Mouse (Mus musculus): ENCODE results near the gene Mepce. TPM values are rescaled to one million over a fixed set of nuclear protein-coding genes. Genes with fewer than 3 reads are reported as not detected.

Mepce gene
- polyA plus RNA-seq, 1 experiment, result 18.2 TPM

DNA sequence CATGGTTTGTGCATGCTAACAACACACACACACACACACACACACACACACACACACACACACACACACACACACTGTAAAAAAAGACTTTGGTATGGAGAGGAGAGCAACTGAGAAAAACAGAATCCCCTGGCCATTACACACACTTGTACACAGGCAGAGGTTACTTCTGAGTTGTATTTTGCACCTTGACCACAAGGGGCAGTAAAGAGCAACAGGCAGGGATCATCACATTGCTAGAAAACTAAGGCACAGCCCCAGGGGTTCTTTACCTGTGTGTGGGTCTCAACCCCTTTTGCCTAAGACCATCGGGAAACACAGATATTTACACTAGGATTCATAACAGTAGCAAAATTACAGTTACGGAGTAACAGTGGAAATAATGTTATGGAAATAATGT lies 16.7 kb downstream of the Mepce start:
- H3K4me3 ChIP-seq (replicated peaks), result no peak overlapping the region
- no peaks in the 10 kb centered on the region for H3K36me3 ChIP-seq (ENCODE audit: control insufficient read depth)
- no peak for TF ChIP-seq GATA1 (IDR thresholded peaks at IDR 0.05; ENCODE audit: low read length)
- TF ChIP-seq TAL1 (IDR thresholded peaks at IDR 0.05; ENCODE audit: low read length), result no peak
- H3K27me3 ChIP-seq (ENCODE audit: control insufficient read depth), result no peaks in the 10 kb centered on the region
- peaks cover 19% of the 10 kb centered on the region for H3K4me1 ChIP-seq (ENCODE audit: control insufficient read depth)
- peaks cover 3% of the 10 kb centered on the region for H3K9me3 ChIP-seq (ENCODE audit: control insufficient read depth, low read length)

DNA sequence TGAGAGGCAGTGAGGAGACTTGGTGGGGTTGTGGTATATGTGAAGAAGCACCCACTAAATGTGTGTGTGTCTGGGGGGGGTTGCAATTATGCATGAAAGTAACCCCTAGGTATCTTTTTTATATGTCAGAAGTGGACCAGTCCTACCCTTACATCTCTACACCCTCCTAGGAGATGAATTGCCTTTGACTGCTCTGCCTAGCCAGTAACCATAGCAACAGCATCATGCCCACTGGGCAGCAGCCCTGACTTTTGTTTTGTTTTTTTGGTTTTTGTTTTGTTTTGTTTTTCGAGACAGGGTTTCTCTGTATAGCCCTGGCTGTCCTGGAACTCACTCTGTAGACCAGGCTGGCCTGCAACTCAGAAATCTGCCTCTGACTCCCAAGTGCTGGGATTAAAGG lies 19.0 kb downstream of the Mepce start:
- Histone ChIP-seq H3K36me3 (ENCODE audit: control insufficient read depth) (no peaks in the 10 kb centered on the region), H3K27me3 (ENCODE audit: control insufficient read depth) (no peaks in the 10 kb centered on the region), H3K9me3 (ENCODE audit: control insufficient read depth, low read length) (peaks cover 3% of the 10 kb centered on the region), H3K4me3 (replicated peaks) (no peak overlapping the region), H3K4me1 (ENCODE audit: control insufficient read depth) (peaks cover 11% of the 10 kb centered on the region)
- TF ChIP-seq TAL1 (IDR thresholded peaks at IDR 0.05; ENCODE audit: low read length) (no peak), GATA1 (IDR thresholded peaks at IDR 0.05; ENCODE audit: low read length) (no peak)

DNA sequence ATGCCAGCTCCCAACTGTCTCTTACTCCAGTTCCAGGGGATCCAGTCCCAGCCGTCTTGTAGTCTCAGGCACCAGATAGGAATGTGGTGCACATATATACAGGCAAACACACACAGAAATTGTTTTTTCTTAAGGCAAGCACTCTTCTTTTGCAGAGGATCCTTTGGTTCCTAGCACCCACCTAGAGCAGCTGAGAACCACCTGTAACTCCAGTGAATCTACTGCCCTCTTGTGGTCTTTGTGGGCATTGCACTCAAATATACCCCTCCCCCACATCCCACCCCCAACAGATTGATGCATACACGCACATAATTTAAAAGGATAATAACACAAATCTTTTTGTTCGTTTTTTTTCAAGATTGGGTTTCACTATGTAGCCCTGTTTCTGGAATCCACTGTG lies 21.2 kb downstream of the Mepce start:
- TF ChIP-seq GATA1 (IDR thresholded peaks at IDR 0.05; ENCODE audit: low read length) (no peak), TAL1 (IDR thresholded peaks at IDR 0.05; ENCODE audit: low read length) (no peak)
- no peaks in the 10 kb centered on the region for H3K27me3 ChIP-seq (ENCODE audit: control insufficient read depth)
- peaks cover 3% of the 10 kb centered on the region for H3K9me3 ChIP-seq (ENCODE audit: control insufficient read depth, low read length)
- no peaks in the 10 kb centered on the region; the same call in 1 of the 2 replicates for H3K36me3 ChIP-seq (ENCODE audit: control insufficient read depth)
- no peaks in the 10 kb centered on the region; the same call in 1 of the 2 replicates for H3K4me1 ChIP-seq (ENCODE audit: control insufficient read depth)
- no peak overlapping the region for H3K4me3 ChIP-seq (replicated peaks)

DNA sequence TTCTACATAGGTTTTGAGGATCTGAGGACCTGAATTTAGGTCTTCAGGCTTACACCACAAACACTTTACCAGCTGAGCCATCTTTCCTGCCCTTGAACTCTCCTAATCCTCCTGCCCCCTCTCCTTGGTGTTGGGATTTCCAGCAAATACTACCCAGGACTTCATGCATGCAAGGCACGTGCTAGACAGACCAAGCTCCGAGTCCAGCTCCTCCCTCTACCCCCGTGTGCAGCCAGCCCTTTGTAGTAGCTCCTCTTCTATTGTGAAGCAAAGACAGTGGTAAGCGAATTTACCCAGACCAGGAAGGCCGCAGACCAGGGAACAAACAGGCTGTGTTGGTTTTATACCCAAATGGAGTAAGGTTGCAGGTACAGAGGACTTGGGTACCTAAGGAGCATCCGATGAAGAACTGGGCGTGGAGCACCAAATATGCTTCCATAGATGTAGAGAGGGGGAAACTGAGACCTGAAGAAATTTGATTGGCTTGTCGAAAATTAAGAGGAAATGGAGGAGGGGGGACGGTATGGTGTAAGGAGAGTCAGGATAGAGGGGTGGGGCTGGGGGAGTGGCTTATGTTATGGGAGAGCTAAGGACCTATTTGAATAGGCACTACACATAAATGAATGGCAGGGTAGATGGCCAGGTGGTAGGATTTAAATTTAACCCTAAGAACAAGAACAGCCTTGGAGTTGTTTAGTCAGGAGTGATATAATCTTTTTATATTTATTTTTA lies 22.7 kb downstream of the Mepce start:
- Histone ChIP-seq H3K9me3 (ENCODE audit: control insufficient read depth, low read length) (peaks cover 3% of the 10 kb centered on the region), H3K4me1 (ENCODE audit: control insufficient read depth) (peaks cover 7% of the 10 kb centered on the region), H3K4me3 (replicated peaks) (no peak overlapping the region), H3K27me3 (ENCODE audit: control insufficient read depth) (no peaks in the 10 kb centered on the region), H3K36me3 (ENCODE audit: control insufficient read depth) (peaks cover 7% of the 10 kb centered on the region)
- TF ChIP-seq GATA1 (IDR thresholded peaks at IDR 0.05; ENCODE audit: low read length) (no peak), TAL1 (IDR thresholded peaks at IDR 0.05; ENCODE audit: low read length) (no peak)

DNA sequence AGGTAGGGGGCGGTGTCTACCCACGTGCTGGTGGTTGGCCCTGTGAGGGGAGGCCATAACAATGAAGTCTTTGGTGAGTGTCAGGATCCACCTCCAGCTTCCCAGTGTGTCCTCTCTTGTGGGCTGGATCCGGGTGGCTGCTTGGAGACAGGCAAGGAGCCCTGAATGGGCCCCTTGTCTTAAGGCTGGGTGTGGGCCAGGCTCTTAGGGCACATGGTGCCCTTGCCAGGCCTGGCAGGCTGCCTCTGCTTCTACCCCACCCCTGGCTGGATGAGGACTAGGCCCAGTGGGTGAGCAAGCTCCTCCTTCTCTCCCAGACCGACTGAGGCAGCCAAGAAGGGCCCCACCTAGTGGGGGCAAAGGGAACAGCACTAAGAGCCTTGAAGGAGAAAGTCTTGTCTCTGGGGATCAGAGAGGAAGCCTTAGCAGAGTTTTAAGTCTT lies 27.5 kb downstream of the Mepce start:
- peaks cover 37% of the 10 kb centered on the region for H3K4me1 ChIP-seq (ENCODE audit: control insufficient read depth)
- no peak overlapping the region for H3K4me3 ChIP-seq (replicated peaks)
- no peaks in the 10 kb centered on the region for H3K9me3 ChIP-seq (ENCODE audit: control insufficient read depth, low read length)
- no peaks in the 10 kb centered on the region for H3K27me3 ChIP-seq (ENCODE audit: control insufficient read depth)
- TF ChIP-seq GATA1 (IDR thresholded peaks at IDR 0.05; ENCODE audit: low read length), result no peak
- no peak for TF ChIP-seq TAL1 (IDR thresholded peaks at IDR 0.05; ENCODE audit: low read length)
- peaks cover 55% of the 10 kb centered on the region for H3K36me3 ChIP-seq (ENCODE audit: control insufficient read depth)

DNA sequence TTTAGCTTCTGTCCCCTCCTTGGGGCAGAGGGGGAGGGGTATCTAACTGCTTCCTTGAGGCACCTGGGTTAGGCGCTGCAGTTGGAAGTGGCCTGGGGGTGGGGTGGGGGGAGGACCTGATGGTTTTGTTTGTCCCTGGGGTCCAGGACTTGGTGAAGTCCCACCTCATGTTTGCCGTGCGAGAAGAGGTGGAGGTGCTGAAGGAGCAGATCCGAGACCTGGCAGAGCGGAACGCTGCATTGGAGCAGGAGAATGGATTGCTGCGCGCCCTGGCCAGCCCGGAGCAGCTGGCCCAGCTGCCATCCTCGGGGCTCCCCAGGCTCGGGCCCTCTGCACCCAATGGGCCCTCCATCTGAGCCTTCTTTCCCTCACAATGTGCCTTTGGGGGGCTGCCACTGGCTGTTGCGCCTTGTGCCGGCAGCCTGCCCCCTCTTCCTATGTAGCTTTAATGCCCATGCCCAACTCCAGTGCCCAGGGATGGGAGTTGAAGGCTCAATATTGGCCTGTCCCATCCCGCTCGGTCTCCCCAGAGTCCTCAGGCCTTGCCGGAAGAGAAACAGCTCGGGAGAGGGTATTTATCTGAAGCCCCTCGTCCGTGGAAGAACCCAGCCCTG lies 28.4 kb downstream of the Mepce start:
- TF ChIP-seq TAL1 (IDR thresholded peaks at IDR 0.05; ENCODE audit: low read length), result no peak
- no peak for TF ChIP-seq GATA1 (IDR thresholded peaks at IDR 0.05; ENCODE audit: low read length)
- Histone ChIP-seq H3K4me1 (ENCODE audit: control insufficient read depth) (peaks cover 41% of the 10 kb centered on the region), H3K9me3 (ENCODE audit: control insufficient read depth, low read length) (no peaks in the 10 kb centered on the region), H3K27me3 (ENCODE audit: control insufficient read depth) (no peaks in the 10 kb centered on the region), H3K4me3 (replicated peaks) (no peak overlapping the region), H3K36me3 (ENCODE audit: control insufficient read depth) (peaks cover 62% of the 10 kb centered on the region)

DNA sequence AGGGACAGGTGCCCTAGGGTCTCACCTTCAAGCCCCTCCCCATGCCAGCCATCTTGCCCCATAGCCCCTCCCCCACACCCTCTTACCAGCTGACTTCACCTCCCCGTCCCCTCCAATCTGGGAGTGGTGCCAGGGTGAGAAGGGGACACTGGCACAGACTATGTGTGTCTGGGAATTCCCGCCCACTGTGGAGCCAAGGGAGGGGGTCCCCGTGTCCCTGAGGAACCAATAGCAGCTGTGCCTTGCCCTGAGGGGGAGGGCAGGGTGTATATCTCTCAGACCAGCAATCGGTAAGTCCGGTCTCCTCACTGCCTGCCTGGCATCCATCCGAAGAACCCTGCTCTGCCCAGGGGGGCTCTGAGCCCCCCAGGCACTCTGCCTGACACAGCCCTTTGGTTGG lies 29.6 kb downstream of the Mepce start:
- H3K27me3 ChIP-seq (ENCODE audit: control insufficient read depth), result no peaks in the 10 kb centered on the region
- H3K9me3 ChIP-seq (ENCODE audit: control insufficient read depth, low read length), result no peaks in the 10 kb centered on the region
- peaks cover 73% of the 10 kb centered on the region for H3K36me3 ChIP-seq (ENCODE audit: control insufficient read depth)
- H3K4me1 ChIP-seq (ENCODE audit: control insufficient read depth), result peaks cover 49% of the 10 kb centered on the region
- no peak for TF ChIP-seq GATA1 (IDR thresholded peaks at IDR 0.05; ENCODE audit: low read length)
- TF ChIP-seq TAL1 (IDR thresholded peaks at IDR 0.05; ENCODE audit: low read length), result no peak
- H3K4me3 ChIP-seq (replicated peaks), result no peak overlapping the region

DNA sequence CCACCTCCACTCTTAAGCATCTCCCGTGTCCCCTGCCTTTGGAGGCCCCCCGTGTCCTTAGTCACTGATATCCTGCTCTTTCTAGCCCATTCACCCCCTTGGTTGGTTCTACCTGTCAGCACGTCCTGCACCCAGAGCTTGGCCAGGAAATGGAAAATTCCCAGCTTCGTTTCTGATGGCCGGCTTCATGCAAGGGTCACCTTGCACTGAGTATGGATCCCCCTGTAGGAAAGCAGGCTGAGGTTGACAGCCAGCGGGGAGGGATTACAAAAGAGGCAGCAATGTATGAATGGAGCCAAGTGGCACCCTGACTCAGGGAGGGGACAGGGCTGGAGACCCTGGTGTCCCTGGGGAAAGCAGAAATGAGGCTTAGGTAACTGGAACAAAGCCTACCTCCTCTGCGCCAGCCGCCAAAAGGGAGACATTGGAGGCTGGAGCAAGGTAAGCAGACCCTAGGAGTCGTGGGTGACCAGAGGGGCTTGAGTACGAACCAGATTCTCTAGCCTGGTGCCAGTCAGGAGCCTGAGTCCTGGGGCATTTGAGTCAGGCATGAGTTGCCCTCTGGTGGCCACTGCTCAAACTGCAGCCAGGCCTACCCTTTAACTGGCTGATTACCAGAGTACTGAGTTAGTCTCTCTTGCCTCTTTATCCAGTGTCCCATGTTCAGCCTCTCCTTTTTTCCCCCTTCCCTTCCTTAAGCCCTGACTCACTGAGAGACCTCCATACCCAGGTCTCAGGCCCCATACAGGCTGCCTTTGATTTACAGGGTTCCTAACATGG lies 30.4 kb downstream of the Mepce start:
- H3K4me3 ChIP-seq (replicated peaks), result no peak overlapping the region
- no peak for TF ChIP-seq GATA1 (IDR thresholded peaks at IDR 0.05; ENCODE audit: low read length)
- no peak for TF ChIP-seq TAL1 (IDR thresholded peaks at IDR 0.05; ENCODE audit: low read length)
- peaks cover 49% of the 10 kb centered on the region for H3K4me1 ChIP-seq (ENCODE audit: control insufficient read depth)
- H3K9me3 ChIP-seq (ENCODE audit: control insufficient read depth, low read length), result no peaks in the 10 kb centered on the region
- H3K36me3 ChIP-seq (ENCODE audit: control insufficient read depth), result peaks cover 81% of the 10 kb centered on the region
- H3K27me3 ChIP-seq (ENCODE audit: control insufficient read depth), result no peaks in the 10 kb centered on the region

DNA sequence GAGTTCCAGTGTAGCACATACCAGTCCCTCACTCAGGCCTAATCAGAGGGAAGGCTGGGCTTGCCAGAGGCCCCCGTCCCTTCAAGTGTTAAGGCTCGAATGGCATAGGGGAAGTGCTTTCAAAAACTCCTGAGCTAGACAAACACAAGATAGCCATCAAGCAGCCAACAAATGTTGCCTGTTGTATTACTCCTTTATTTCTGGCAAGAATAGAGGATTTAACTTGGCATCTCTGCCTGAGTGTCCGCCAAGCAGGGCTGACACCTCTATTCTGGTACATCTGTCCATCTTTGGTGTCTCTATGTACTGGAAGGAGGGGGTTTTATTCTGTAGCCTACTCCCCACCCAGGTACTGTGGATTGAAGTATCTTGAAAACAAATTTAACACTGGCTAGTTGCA lies 31.3 kb downstream of the Mepce start:
- Histone ChIP-seq H3K27me3 (ENCODE audit: control insufficient read depth) (no peaks in the 10 kb centered on the region), H3K9me3 (ENCODE audit: control insufficient read depth, low read length) (no peaks in the 10 kb centered on the region), H3K36me3 (ENCODE audit: control insufficient read depth) (peaks cover 91% of the 10 kb centered on the region), H3K4me1 (ENCODE audit: control insufficient read depth) (peaks cover 57% of the 10 kb centered on the region), H3K4me3 (replicated peaks) (no peak overlapping the region)
- TF ChIP-seq GATA1 (IDR thresholded peaks at IDR 0.05; ENCODE audit: low read length) (no peak), TAL1 (IDR thresholded peaks at IDR 0.05; ENCODE audit: low read length) (no peak)

Measured in erythroblast, embryonic 14.5 days (primary cell).